Mouse (Mus musculus): ENCODE measurements at regions not wholly inside any gene's neighbourhood (a gene's known extent, or its start where the extent isn't known, plus 50 kb on each side); places are given as distances from the start of the nearest gene placed in this dataset.

DNA sequence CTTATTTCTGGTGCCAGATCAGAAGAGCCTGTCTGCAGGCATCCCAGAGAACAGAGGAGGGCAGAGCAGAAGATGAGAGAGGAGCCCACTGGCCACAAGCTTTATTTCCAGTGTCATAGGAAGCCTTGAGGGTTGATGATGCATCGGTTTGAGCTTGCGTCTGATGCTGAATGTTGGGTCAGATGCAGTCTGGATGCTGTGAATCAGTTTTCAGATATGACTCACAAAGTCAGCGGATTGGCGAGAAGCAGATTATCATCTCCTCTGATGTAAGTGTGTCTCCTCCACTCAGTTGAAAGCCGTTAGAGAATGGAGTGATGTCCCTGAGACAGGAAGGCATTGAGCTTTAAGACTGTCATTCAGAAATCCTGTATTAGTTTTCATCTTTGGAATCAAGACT lies 197.3 kb upstream of the Gm6793 start:
- TF ChIP-seq POLR2A (IDR thresholded peaks at IDR 0.05; ENCODE audit: control insufficient read depth, low read depth, low read length) (no peak), CTCF (IDR thresholded peaks at IDR 0.05; ENCODE audit: control insufficient read depth, insufficient read depth, insufficient replicate concordance, low read depth, low read length) (no peak)
